Mouse (Mus musculus): ENCODE results near the gene Ddx21.

DNA sequence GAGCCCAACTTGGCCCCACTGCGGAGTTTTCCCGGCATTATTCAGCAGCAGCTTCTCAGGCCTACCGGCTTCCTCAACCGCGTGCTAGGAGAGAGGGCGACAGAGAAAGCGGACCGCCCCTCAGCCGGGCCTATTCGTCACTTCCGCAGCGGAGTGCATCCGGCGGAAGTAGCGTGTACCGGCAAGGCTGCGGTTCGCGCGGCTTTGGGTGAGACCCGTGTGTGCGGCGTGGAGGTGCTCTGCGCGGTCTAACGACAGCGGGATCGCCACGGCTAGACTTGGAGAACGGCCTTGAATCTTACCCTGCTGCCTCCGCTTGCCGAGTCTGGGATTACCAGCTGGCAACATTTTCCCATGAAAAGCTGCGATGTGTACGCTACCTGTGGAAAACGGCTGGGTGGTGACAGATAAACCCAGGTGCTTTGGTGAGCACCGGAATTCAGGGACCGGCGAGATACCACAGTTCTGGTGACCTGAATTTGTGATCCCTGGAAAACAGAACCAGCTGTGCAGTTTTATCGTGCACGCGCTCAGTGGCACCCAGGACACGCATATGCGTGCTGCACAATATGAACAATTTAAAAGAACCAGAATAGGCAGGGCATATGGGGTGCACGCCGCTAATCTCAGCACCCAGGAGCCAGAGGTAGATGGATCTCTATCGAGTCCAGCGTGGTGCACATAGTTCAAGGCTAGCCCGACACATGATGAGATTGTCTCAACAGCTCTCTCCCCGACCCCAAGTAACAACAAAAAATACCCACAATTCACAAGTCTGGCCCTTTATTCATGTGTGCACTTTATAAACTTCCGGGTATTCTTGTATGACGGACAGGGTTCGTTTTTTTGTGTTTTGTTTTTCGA lies at the start of gene Ddx21:
- peak; percentile 88; the same call in 1 of the 2 replicates for TF ChIP-seq POLR2A (IDR thresholded peaks at IDR 0.05; ENCODE audit: borderline replicate concordance, extremely low read depth, insufficient read depth, insufficient read length, poor library complexity, severe bottlenecking)
- TF ChIP-seq CTCF (IDR thresholded peaks at IDR 0.05; ENCODE audit: borderline replicate concordance, extremely low read depth, insufficient read depth, insufficient read length): no peak
